Mouse (Mus musculus) neural tube, embryonic 14.5 days (tissue): ENCODE measurements around the gene Galnt15. TPM values are rescaled to one million over a fixed set of nuclear protein-coding genes. Genes with fewer than 3 reads are reported as not detected.

ENCODE experiments used
- ATAC-seq: fragments of 200-750 bp; cut with Nextera tagmentation; 2 replicates; pipeline ENCODE4 v1.8.0; 2017; ENCODE audit warnings: low read depth, mild to moderate bottlenecking, moderate TSS enrichment, moderate library complexity
- H3K27ac ChIP-seq: fragments of 300-500 bp; sonication (generic); 2 replicates; pipeline ENCODE4 v1.5.1; 2014; ENCODE audit warnings: low read depth, mild to moderate bottlenecking, control low read depth, low read length, moderate library complexity, mixed read lengths
- H3K27me3 ChIP-seq: fragments of 300-500 bp; sonication (generic); 2 replicates; pipeline ENCODE4 v1.6.1; 2014; ENCODE audit warnings: low read length; ENCODE audit not compliant: control insufficient read depth, insufficient read depth
- H3K36me3 ChIP-seq: fragments of 300-500 bp; sonication (generic); 2 replicates; pipeline ENCODE4 v1.6.1; 2014; ENCODE audit warnings: low read length, mixed read lengths; ENCODE audit not compliant: control insufficient read depth, insufficient read depth
- H3K4me1 ChIP-seq: fragments of 300-500 bp; sonication (generic); 2 replicates; pipeline ENCODE4 v1.6.1; 2014; ENCODE audit warnings: low read length; ENCODE audit not compliant: control insufficient read depth, insufficient read depth
- H3K4me2 ChIP-seq: fragments of 300-500 bp; sonication (generic); 2 replicates; pipeline ENCODE4 v1.6.1; 2014; ENCODE audit warnings: mild to moderate bottlenecking, low read depth, low read length, control low read depth
- H3K4me3 ChIP-seq: fragments of 300-500 bp; sonication (generic); 2 replicates; pipeline ENCODE4 v1.5.1; 2014; ENCODE audit warnings: low read depth, low read length, control low read depth, mixed read lengths
- H3K9ac ChIP-seq: fragments of 300-500 bp; sonication (generic); replicated peaks from 2 replicates; pipeline ENCODE4 v1.6.1; 2014; ENCODE audit warnings: low read depth, mild to moderate bottlenecking, control low read depth, low read length, mixed read lengths
- H3K9me3 ChIP-seq: fragments of 300-500 bp; sonication (generic); 2 replicates; pipeline ENCODE4 v1.6.1; 2016; ENCODE audit warnings: low read length; ENCODE audit not compliant: control insufficient read depth
- WGBS: fragments of 180-500 bp; shearing (Covaris S2); extraction: QIAGEN DNeasy Blood & Tissue Kit; methylation state at CpG from one replicate; pipeline ENCODE4 v1.1.7; 2014; 5-methylcytosine and 5-hydroxymethylcytosine counted together
- polyA plus RNA-seq: library from polyadenylated mRNA; unstranded; fragments of >200 nt; fragmentation: Nextera tagmentation; extraction: Ambion mirVana; gene quantifications from 2 replicates; pipeline ENCODE4 v1.2.1, GENCODE M21; 2014

Gene Galnt15
- polyA plus RNA-seq, 1 experiment from 2014 or later: 0.29 TPM

DNA sequence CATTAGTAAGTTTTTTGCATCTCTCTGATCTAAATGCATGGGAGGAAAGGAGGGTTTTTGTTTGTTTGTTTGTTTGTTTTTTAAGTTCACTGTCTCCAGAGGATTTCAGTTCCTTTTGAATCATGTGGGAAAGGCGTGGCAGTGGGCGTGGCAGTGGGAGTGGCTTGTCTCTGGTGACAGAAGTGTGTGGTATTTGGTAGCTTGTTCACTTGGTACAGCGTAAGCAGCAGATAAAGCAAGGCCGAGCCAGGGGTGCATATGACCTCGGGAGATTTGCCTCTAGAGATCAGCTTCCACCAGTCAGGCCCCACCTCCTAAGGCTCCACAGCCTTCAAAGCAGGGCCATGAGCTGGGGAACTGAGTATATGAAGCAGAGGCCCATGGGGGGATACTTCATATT, 25.1 kb downstream of the Galnt15 start:
- Histone ChIP-seq H3K27me3 (no peaks in the 10 kb centered on the region), H3K4me2 (no peak overlapping the region), H3K4me1 (no peaks in the 10 kb centered on the region), H3K9ac (no peak overlapping the region), H3K27ac (no peak overlapping the region), H3K36me3 (no peaks in the 10 kb centered on the region), H3K4me3 (no peak overlapping the region), H3K9me3 (no peaks in the 10 kb centered on the region)
- no peak for ATAC-seq
- 86% methylated on average over 5 of the region's 5 CpGs for WGBS

DNA sequence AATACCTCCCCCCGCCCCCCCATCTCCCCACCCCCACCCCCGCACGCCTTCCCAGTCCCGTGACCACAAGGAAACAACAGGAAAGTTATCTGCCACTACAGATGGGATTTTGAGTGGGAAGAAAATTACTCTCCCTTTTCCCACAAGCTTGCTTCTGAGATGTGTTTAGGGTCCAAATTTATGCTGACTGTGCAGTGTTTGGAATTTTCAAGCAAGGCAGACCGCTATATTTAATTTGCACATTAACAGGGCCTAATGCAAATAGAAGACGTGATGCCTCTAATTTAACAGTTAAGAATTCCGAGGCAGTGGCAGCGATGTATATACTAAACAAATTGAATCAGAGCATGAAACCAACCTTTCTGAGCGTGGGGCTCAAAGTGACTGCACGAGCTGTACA, 26.0 kb downstream of the Galnt15 start:
- H3K9me3 ChIP-seq: no peaks in the 10 kb centered on the region

DNA sequence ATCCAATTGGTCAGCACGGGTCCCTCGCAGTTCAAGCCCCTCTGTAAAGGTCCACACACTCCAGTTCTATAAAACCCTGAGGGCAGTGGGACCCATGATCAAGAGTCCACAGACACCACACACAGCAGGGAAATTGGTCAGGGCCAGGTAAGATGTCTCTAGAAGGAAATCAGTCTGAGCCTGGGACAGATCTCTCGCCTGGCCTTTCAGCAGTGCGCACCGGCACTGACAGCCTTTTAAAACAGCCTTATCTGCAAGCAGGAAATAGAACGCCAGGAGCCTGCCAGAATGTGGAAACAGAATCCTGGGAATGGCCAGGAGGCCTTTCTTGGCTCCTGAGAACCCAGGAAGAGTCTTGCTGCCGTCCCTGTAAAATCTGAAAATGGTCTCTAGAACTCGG, 27.0 kb downstream of the Galnt15 start:
- Histone ChIP-seq H3K4me3 (no peak overlapping the region), H3K9ac (no peak overlapping the region), H3K9me3 (no peaks in the 10 kb centered on the region), H3K36me3 (no peaks in the 10 kb centered on the region), H3K4me2 (no peak overlapping the region), H3K27ac (no peak overlapping the region), H3K27me3 (no peaks in the 10 kb centered on the region), H3K4me1 (no peaks in the 10 kb centered on the region)
- WGBS: 86% methylated on average over 8 of the region's 8 CpGs
- ATAC-seq: no peak

More for the DNA sequence above, 26.0 kb downstream of the Galnt15 start:
- ATAC-seq: no peak
- Histone ChIP-seq H3K4me2 (no peak overlapping the region), H3K27me3 (no peaks in the 10 kb centered on the region), H3K4me1 (no peaks in the 10 kb centered on the region), H3K9ac (no peak overlapping the region), H3K4me3 (no peak overlapping the region), H3K27ac (no peak overlapping the region), H3K36me3 (no peaks in the 10 kb centered on the region)
- WGBS: 68% methylated on average over 10 of the region's 10 CpGs

DNA sequence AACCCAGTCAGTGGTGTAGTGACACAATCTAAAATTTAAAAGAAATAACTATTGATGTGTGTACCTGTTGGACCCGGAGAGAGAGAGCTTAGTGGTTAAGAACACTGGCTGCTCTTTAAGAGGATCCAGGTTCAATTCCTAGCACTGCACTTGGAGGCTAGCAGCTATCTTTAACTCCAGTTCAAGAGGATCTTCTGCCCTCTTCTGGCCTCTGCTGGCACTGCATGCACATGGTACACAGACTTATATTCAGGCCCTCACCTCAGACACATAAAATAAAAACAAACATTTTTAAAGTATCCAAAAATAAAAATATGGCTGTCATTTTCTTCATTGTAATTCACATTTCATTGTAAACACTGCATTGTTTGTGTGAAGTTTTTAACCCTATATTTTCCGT, 27.9 kb downstream of the Galnt15 start:
- H3K9ac ChIP-seq: no peak overlapping the region
- H3K27me3 ChIP-seq: no peaks in the 10 kb centered on the region
- no peaks in the 10 kb centered on the region for H3K4me1 ChIP-seq
- WGBS: 98% methylated on average over 2 of the region's 2 CpGs
- ATAC-seq: no peak
- no peak overlapping the region for H3K4me3 ChIP-seq
- no peaks in the 10 kb centered on the region for H3K9me3 ChIP-seq
- no peak overlapping the region for H3K27ac ChIP-seq
- H3K4me2 ChIP-seq: no peak overlapping the region
- no peaks in the 10 kb centered on the region for H3K36me3 ChIP-seq

DNA sequence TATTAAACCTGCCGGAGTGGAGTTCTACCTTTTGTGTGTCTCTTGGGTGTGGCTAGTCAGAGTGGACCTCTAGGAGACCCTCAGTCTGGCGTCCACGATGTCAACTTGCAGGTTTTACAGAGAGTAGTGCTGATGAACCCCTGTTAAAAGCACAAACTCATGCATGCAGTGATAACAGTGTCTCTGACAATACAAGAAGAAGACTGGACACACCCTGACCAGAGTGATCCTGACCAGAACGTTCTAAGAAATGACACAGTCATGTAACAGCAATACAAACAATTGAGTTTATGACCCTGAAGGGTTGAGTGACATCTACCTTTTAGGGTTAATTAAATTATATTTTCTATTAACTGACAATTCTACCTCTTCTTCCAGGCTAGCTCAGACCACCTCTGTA, 28.9 kb downstream of the Galnt15 start:
- no peaks in the 10 kb centered on the region for H3K27me3 ChIP-seq
- no peaks in the 10 kb centered on the region for H3K9me3 ChIP-seq
- H3K27ac ChIP-seq: no peak overlapping the region
- H3K36me3 ChIP-seq: no peaks in the 10 kb centered on the region
- no peak overlapping the region for H3K9ac ChIP-seq
- H3K4me1 ChIP-seq: no peaks in the 10 kb centered on the region
- WGBS: 92% methylated on average over 4 of the region's 4 CpGs
- ATAC-seq: no peak
- H3K4me2 ChIP-seq: no peak overlapping the region
- H3K4me3 ChIP-seq: no peak overlapping the region

DNA sequence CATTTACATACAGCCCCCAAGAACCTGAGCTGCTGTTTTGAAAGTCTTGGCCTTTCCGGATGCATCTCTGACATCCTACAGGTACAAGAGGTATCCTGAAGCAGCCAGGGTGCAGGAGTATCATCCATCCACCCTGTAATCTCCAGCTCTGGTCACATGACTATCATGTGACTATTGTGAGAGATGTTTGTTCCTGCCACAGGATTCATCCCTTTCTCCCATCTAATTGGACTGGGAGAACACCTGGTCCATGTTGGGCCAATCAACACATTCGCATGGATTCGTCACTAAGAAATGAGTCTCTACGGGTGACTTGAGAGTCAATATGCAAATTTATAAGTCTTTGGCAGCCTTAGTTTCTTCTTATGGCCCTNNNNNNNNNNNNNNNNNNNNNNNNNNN, 32.6 kb downstream of the Galnt15 start:
- Histone ChIP-seq H3K4me1 (no peaks in the 10 kb centered on the region), H3K9ac (no peak overlapping the region), H3K4me3 (no peak overlapping the region), H3K9me3 (no peaks in the 10 kb centered on the region), H3K4me2 (no peak overlapping the region), H3K27me3 (no peaks in the 10 kb centered on the region), H3K36me3 (no peaks in the 10 kb centered on the region), H3K27ac (no peak overlapping the region)
- 92% methylated on average over 4 of the region's 4 CpGs for WGBS
- ATAC-seq: no peak

DNA sequence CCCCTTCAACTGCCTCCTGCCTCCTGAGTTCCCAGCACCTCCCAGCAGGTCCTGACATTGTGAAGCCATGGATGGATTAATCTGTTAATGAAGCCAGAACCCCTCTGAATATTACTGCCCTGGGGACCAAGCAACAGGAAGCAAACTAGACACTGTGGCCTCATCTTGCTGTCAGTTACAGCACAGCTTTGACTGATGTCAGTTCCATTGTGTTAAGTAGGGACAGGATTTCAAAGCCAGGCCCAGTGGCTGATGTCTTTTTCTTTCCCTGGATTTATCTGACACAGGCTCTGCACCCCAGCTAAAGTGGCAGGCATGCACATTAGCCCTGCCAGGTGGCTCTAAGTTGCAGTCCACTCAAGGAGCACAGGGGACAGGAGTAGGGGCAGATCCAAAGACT, 44.0 kb downstream of the Galnt15 start:
- Histone ChIP-seq H3K27ac (no peak overlapping the region), H3K9me3 (no peaks in the 10 kb centered on the region), H3K36me3 (no peaks in the 10 kb centered on the region), H3K9ac (no peak overlapping the region), H3K4me3 (no peak overlapping the region), H3K4me1 (no peaks in the 10 kb centered on the region), H3K4me2 (no peak overlapping the region), H3K27me3 (no peaks in the 10 kb centered on the region)
- no peak for ATAC-seq

DNA sequence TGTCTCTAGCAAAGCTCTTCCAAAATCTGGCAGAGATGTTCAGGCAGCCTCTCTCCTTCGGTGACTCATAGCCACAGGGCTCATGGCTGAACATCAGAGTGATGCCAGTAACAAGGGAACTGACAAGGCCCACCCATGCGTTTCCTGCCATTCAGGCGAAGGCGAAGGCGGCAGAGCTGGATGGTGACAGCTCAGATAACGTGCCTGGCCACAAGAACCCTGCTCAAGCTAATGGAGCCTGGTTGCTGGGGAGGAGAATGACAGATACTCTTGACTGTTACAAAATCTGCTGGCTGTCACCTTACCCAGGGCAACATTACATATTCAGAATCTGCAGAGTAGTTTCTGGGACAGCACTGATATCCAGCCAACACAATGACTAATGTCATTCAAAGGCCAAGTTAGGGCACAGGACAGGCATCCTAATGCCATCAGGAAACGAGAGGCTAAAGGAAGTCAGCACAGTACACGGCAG, 44.5 kb downstream of the Galnt15 start:
- Histone ChIP-seq H3K4me3 (no peak overlapping the region), H3K9ac (no peak overlapping the region), H3K27me3 (no peaks in the 10 kb centered on the region), H3K9me3 (no peaks in the 10 kb centered on the region), H3K4me2 (no peak overlapping the region), H3K27ac (no peak overlapping the region), H3K36me3 (no peaks in the 10 kb centered on the region), H3K4me1 (no peaks in the 10 kb centered on the region)
- 72% methylated on average over 8 of the region's 8 CpGs for WGBS
- no peak for ATAC-seq

DNA sequence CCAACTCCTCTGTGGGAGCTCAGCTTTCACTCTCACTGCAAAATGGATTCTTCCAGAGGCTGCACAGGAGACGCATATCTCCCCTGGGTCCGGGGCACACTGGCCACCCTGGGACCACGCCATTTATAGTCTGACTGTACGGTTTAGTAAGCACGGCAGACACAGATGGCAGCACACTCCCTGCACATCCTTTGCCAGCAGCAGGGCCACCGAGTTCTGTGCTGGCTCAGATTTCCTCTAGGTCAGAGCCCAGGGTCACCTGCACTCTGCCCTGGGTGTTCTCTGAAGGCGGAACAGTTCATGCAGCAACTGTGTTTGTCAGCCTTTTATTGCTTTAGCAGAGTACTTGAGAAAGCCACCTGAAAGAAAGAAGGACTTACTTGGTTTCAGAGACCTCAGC, 45.1 kb downstream of the Galnt15 start:
- no peak overlapping the region for H3K9ac ChIP-seq

More for the DNA sequence above, 45.1 kb downstream of the Galnt15 start:
- no peaks in the 10 kb centered on the region for H3K36me3 ChIP-seq
- no peak overlapping the region for H3K4me2 ChIP-seq
- no peak overlapping the region for H3K4me3 ChIP-seq
- no peak for ATAC-seq
- no peaks in the 10 kb centered on the region for H3K27me3 ChIP-seq
- no peaks in the 10 kb centered on the region for H3K9me3 ChIP-seq
- H3K27ac ChIP-seq: no peak overlapping the region
- no peaks in the 10 kb centered on the region for H3K4me1 ChIP-seq
- WGBS: 75% methylated on average over 7 of the region's 7 CpGs
